Mouse (Mus musculus): Measurements from ENCODE around the gene Hs6st3. TPM values are rescaled to one million over a fixed set of nuclear protein-coding genes. Genes with fewer than 3 reads are reported as not detected.

The Hs6st3 gene
- polyA plus RNA-seq, 1 experiment from 2014 or later: 0.11 TPM

DNA sequence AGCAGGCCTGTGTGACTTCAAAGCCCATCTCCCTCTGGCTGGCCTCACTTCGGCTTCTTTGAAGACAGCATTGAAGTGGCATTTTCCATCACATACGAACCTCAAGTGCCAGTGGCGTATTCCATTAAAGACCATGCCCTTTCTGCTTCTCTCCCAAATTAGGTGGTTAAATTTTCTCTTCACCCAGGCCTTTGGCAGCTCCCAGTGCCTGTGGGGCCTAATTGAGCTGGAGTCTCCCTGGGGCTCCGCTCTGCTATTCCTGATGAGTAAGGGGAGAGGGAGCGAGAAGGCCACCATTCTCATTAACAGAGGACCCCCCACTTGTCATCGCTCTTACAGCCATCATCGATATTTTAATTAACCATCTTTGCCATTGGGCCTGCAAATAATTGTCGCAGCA, 754.8 kb downstream of the Hs6st3 start:
- Histone ChIP-seq H3K9me3 (ENCODE audit: control insufficient read depth, low read length) (no peaks in the 10 kb centered on the region), H3K4me1 (replicated peaks; ENCODE audit: control insufficient read depth, insufficient read depth) (no peaks in the 10 kb centered on the region), H3K27me3 (ENCODE audit: control insufficient read depth, insufficient read depth, low read length) (no peaks in the 10 kb centered on the region), H3K36me3 (ENCODE audit: control insufficient read depth, insufficient read depth, low read length) (no peaks in the 10 kb centered on the region), H3K9ac (ENCODE audit: low read length) (no peak overlapping the region), H3K27ac (replicated peaks) (no peak overlapping the region), H3K4me3 (ENCODE audit: low read depth, low read length) (no peak overlapping the region), H3K4me2 (replicated peaks; ENCODE audit: low read depth) (no peak overlapping the region)
- ATAC-seq (ENCODE audit: low FRiP score, low TSS enrichment) (no peak), DNase-seq (ENCODE audit: low spot score) (no peak)
- TF ChIP-seq CTCF (IDR thresholded peaks at IDR 0.05; ENCODE audit: low read depth): no peak
- TF ChIP-seq EP300 (optimal IDR thresholded peaks at IDR 0.05): no peak
- WGBS: 95% methylated on average over 8 of the region's 8 CpGs

DNA sequence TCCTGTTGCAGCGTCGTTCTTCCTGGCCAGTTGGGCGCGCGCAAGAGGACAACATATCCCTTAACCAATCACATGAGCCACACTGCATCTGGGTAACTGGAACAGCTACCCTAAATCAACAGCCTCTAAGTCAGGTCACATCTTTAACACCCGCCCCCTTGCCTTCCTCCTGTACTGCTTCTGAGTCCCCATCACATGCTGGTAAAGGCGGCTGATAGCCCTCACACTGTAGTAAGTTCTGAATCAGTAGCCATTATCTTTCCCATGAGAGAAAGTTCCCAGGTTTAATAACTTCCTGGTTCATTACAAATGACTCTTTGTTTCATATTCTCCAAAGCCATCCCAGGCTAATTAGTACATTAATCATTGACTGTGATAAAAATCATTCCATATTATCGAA, 757.0 kb downstream of the Hs6st3 start:
- ATAC-seq (ENCODE audit: low FRiP score, low TSS enrichment) (no peak), DNase-seq (ENCODE audit: low spot score) (no peak)
- H3K4me1 ChIP-seq (replicated peaks; ENCODE audit: control insufficient read depth, insufficient read depth): no peaks in the 10 kb centered on the region
- WGBS: 89% methylated on average over 8 of the region's 8 CpGs
- H3K27ac ChIP-seq (replicated peaks): no peak overlapping the region
- no peak overlapping the region for H3K4me3 ChIP-seq (ENCODE audit: low read depth, low read length)
- TF ChIP-seq EP300 (optimal IDR thresholded peaks at IDR 0.05) (no peak), CTCF (IDR thresholded peaks at IDR 0.05; ENCODE audit: low read depth) (no peak)
- no peaks in the 10 kb centered on the region for H3K27me3 ChIP-seq (ENCODE audit: control insufficient read depth, insufficient read depth, low read length)
- no peak overlapping the region for H3K9ac ChIP-seq (ENCODE audit: low read length)
- no peaks in the 10 kb centered on the region for H3K36me3 ChIP-seq (ENCODE audit: control insufficient read depth, insufficient read depth, low read length)
- no peak overlapping the region for H3K4me2 ChIP-seq (replicated peaks; ENCODE audit: low read depth)
- no peaks in the 10 kb centered on the region for H3K9me3 ChIP-seq (ENCODE audit: control insufficient read depth, low read length)

DNA sequence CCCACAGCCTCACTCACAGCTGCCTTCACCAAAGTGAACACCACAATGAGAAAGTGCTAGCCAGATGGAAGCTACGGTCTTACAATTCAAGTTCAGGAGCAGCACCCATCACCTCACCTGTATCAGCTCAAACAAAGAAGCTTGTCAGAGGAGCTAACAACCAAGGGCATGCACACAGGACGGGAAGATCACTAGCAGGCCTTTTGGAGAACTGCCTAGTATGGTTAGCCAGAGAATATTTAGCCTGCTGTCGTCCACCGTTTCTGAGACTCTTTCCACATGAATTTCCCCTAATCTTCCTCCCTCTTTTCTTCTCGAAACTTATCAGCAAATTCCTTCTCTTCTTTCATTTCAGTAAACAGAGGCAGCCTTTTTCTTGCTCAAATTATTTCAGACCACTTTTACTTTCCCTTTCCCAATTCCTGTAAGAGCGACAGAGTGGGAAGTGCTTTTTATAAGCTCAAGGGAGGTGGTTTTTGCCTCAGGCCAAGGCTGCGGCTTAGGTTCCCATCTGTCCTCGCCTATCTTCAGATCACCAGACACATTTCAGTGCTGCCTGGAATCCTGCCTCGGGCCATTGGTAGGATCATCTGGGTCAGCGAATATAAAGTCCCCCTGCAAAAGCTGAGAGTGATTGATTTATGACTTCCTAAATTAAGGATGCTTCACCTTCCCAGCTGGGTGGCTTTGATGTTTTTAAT, 757.8 kb downstream of the Hs6st3 start:
- no peaks in the 10 kb centered on the region for H3K9me3 ChIP-seq (ENCODE audit: control insufficient read depth, low read length)
- WGBS: 54% methylated on average over 10 of the region's 10 CpGs
- no peaks in the 10 kb centered on the region for H3K27me3 ChIP-seq (ENCODE audit: control insufficient read depth, insufficient read depth, low read length)
- H3K36me3 ChIP-seq (ENCODE audit: control insufficient read depth, insufficient read depth, low read length): no peaks in the 10 kb centered on the region
- no peak overlapping the region for H3K27ac ChIP-seq (replicated peaks)
- DNase-seq (ENCODE audit: low spot score) (no peak), ATAC-seq (ENCODE audit: low FRiP score, low TSS enrichment) (no peak)
- no peak for TF ChIP-seq EP300 (optimal IDR thresholded peaks at IDR 0.05)
- no peak for TF ChIP-seq CTCF (IDR thresholded peaks at IDR 0.05; ENCODE audit: low read depth)
- no peak overlapping the region for H3K4me2 ChIP-seq (replicated peaks; ENCODE audit: low read depth)
- no peaks in the 10 kb centered on the region for H3K4me1 ChIP-seq (replicated peaks; ENCODE audit: control insufficient read depth, insufficient read depth)
- H3K9ac ChIP-seq (ENCODE audit: low read length): no peak overlapping the region
- no peak overlapping the region for H3K4me3 ChIP-seq (ENCODE audit: low read depth, low read length)

DNA sequence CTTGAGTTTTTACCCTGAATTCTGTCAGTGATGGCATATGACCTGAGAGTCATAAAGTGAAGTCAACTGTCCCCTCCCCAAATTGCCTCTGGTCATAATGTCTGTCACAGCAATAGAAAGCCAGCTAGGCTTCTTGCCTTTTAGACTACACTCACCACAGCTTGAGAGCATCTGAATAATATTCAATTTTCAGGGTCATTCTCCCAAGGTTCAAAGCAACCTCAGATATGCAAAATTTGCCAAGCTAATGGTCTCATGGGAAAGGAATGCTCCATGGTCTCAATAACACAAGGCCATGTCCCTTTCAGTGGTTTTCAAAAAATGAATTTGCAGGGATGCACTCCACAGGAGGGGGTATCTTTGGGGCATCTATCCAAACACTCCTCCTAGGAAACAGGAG, 764.3 kb downstream of the Hs6st3 start:
- no peak for ATAC-seq (ENCODE audit: low FRiP score, low TSS enrichment)
- no peaks in the 10 kb centered on the region for H3K27me3 ChIP-seq (ENCODE audit: control insufficient read depth, insufficient read depth, low read length)
- H3K36me3 ChIP-seq (ENCODE audit: control insufficient read depth, insufficient read depth, low read length): no peaks in the 10 kb centered on the region
- no peaks in the 10 kb centered on the region for H3K4me1 ChIP-seq (replicated peaks; ENCODE audit: control insufficient read depth, insufficient read depth)
- no peak overlapping the region for H3K9ac ChIP-seq (ENCODE audit: low read length)
- H3K9me3 ChIP-seq (ENCODE audit: control insufficient read depth, low read length): no peaks in the 10 kb centered on the region
- no peak for TF ChIP-seq CTCF (IDR thresholded peaks at IDR 0.05; ENCODE audit: low read depth)
- no peak for TF ChIP-seq EP300 (optimal IDR thresholded peaks at IDR 0.05)
- no peak overlapping the region for H3K4me2 ChIP-seq (replicated peaks; ENCODE audit: low read depth)
- no peak overlapping the region for H3K4me3 ChIP-seq (ENCODE audit: low read depth, low read length)
- no peak for DNase-seq (ENCODE audit: low spot score)
- H3K27ac ChIP-seq (replicated peaks): no peak overlapping the region

DNA sequence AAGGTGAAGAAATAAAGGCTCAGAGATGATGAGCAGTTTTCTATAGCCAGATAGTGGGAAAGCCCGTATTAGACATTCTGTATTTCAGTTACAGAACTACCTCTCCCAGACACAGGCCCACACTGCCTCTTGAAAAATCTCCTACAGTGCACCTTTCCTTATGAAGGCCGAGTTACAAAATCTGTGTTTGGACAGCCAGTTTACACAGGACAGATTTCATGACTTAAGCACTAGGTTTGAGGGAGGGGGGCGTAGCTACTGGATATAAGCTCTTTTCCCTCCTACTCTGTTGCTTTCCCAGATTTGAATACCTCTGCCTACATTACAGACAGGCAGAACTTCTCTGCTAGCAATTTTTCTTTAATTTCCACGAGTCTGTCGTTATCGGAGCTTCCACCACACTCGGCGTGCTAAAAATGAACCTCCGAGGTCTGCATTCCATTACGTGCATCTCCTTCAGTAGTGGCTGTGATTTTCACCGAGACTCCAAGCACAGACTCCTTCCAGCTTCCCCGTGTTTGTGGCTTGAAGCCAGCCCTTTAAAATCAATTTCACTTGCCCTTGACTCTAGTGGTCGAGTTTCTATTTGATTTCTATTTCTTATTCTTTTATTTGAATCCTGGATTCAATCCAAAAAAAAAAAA, 770.0 kb downstream of the Hs6st3 start:
- no peak overlapping the region for H3K27ac ChIP-seq (replicated peaks)
- TF ChIP-seq CTCF (IDR thresholded peaks at IDR 0.05; ENCODE audit: low read depth): no peak
- TF ChIP-seq EP300 (optimal IDR thresholded peaks at IDR 0.05): no peak
- DNase-seq (ENCODE audit: low spot score) (no peak), ATAC-seq (ENCODE audit: low FRiP score, low TSS enrichment) (no peak)
- H3K4me1 ChIP-seq (replicated peaks; ENCODE audit: control insufficient read depth, insufficient read depth): no peaks in the 10 kb centered on the region
- no peaks in the 10 kb centered on the region for H3K9me3 ChIP-seq (ENCODE audit: control insufficient read depth, low read length)
- no peak overlapping the region for H3K9ac ChIP-seq (ENCODE audit: low read length)
- H3K27me3 ChIP-seq (ENCODE audit: control insufficient read depth, insufficient read depth, low read length): no peaks in the 10 kb centered on the region
- 0 out of 2 replicates have a peak overlapping the region, but pooled peaks have one; percentile 8 for H3K4me2 ChIP-seq (replicated peaks; ENCODE audit: low read depth)
- WGBS: 48% methylated on average over 13 of the region's 13 CpGs
- no peaks in the 10 kb centered on the region for H3K36me3 ChIP-seq (ENCODE audit: control insufficient read depth, insufficient read depth, low read length)
- no peak overlapping the region for H3K4me3 ChIP-seq (ENCODE audit: low read depth, low read length)

DNA sequence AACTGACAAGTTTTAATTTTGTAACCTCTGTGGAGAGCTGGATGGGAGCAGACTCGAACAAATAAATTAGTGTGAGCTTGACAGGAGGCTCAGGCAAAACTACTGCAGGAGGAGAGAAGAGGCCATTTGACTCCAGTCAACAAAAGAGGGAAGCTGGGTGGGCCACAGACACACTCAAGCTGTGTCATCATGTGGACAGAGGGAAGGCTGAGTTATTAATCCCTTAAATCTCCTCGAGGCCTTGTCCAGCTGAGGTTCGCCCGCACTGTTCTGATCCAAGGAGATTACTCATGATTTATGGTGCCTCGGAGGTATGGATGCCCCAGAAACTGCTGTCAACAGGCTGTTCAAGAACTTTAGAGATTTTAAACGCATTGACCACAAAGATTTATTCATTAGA, 776.4 kb downstream of the Hs6st3 start:
- no peaks in the 10 kb centered on the region for H3K36me3 ChIP-seq (ENCODE audit: control insufficient read depth, insufficient read depth, low read length)
- no peak overlapping the region for H3K4me3 ChIP-seq (ENCODE audit: low read depth, low read length)
- H3K27ac ChIP-seq (replicated peaks): no peak overlapping the region
- no peak for ATAC-seq (ENCODE audit: low FRiP score, low TSS enrichment)
- H3K9me3 ChIP-seq (ENCODE audit: control insufficient read depth, low read length): no peaks in the 10 kb centered on the region
- no peak overlapping the region for H3K4me2 ChIP-seq (replicated peaks; ENCODE audit: low read depth)
- H3K27me3 ChIP-seq (ENCODE audit: control insufficient read depth, insufficient read depth, low read length): no peaks in the 10 kb centered on the region
- no peak overlapping the region for H3K9ac ChIP-seq (ENCODE audit: low read length)
- H3K4me1 ChIP-seq (replicated peaks; ENCODE audit: control insufficient read depth, insufficient read depth): no peaks in the 10 kb centered on the region
- no peak for DNase-seq (ENCODE audit: low spot score)
- WGBS: 30% methylated on average over 6 of the region's 6 CpGs
- TF ChIP-seq CTCF (IDR thresholded peaks at IDR 0.05; ENCODE audit: low read depth) (no peak), EP300 (optimal IDR thresholded peaks at IDR 0.05) (no peak)
